Mouse (Mus musculus) kidney, postnatal 0 days (tissue): ENCODE results near the gene Pop4. TPM values are rescaled to one million over a fixed set of nuclear protein-coding genes. Genes with fewer than 3 reads are reported as not detected.

Source experiments
- ATAC-seq: fragments of 200-750 bp; cut with Nextera tagmentation; replicated peaks from 2 replicates; pipeline ENCODE4 v1.8.0; 2017; ENCODE audit warnings: low read depth, moderate number of reproducible peaks, moderate TSS enrichment, moderate library complexity; ENCODE audit not compliant: low FRiP score
- DNase-seq: peaks from one replicate; pipeline ENCODE4 v3.0.0-alpha.2; 2016; ENCODE audit warnings: low spot score
- H3K27ac ChIP-seq: fragments of 300-500 bp; sonication (generic); 2 replicates; pipeline ENCODE4 v1.5.1; 2014; ENCODE audit warnings: mild to moderate bottlenecking
- H3K27me3 ChIP-seq: fragments of 300-500 bp; sonication (generic); 2 replicates; pipeline ENCODE4 v1.6.1; 2014; ENCODE audit warnings: low read length, mixed read lengths; ENCODE audit not compliant: insufficient read depth
- H3K36me3 ChIP-seq: fragments of 300-500 bp; sonication (generic); 2 replicates; pipeline ENCODE4 v1.6.1; 2014; ENCODE audit warnings: low read length, mixed read lengths; ENCODE audit not compliant: insufficient read depth
- H3K4me1 ChIP-seq: fragments of 300-500 bp; sonication (generic); replicated peaks from 2 replicates; pipeline ENCODE4 v1.6.1; 2014; ENCODE audit warnings: antibody characterized with exemption, low read length, mixed read lengths; ENCODE audit not compliant: insufficient read depth
- H3K4me2 ChIP-seq: fragments of 300-500 bp; sonication (generic); 2 replicates; pipeline ENCODE4 v1.6.1; 2014; ENCODE audit warnings: mild to moderate bottlenecking, low read length, moderate library complexity, mixed read lengths
- H3K4me3 ChIP-seq: fragments of 300-500 bp; sonication (generic); replicated peaks from 2 replicates; pipeline ENCODE4 v1.5.1; 2014; ENCODE audit warnings: low read depth, low read length
- H3K9ac ChIP-seq: fragments of 300-500 bp; sonication (generic); 2 replicates; pipeline ENCODE4 v1.6.1; 2014; ENCODE audit warnings: low read depth, low read length
- H3K9me3 ChIP-seq: fragments of 300-500 bp; sonication (generic); replicated peaks from 2 replicates; pipeline ENCODE4 v1.6.1; 2016; ENCODE audit warnings: low read length, inconsistent platforms, mixed read lengths
- CTCF ChIP-seq: IDR thresholded peaks from 2 replicates; pipeline ENCODE4 v1.5.1; 2016; ENCODE audit warnings: antibody characterized with exemption, low read depth, mild to moderate bottlenecking, moderate library complexity
- WGBS: fragments of 180-500 bp; shearing (Covaris S2); extraction: QIAGEN DNeasy Blood & Tissue Kit; methylation state at CpG from one replicate; pipeline ENCODE4 v1.1.7; 2014; 5-methylcytosine and 5-hydroxymethylcytosine counted together
- polyA plus RNA-seq: library from polyadenylated mRNA; unstranded; fragments of >200 nt; fragmentation: Nextera tagmentation; extraction: Ambion mirVana; gene quantifications from 2 replicates; pipeline ENCODE4 v1.2.1, GENCODE M21; 2015

The Pop4 gene
- polyA plus RNA-seq, 1 experiment from 2014 or later: 48.7 TPM

DNA sequence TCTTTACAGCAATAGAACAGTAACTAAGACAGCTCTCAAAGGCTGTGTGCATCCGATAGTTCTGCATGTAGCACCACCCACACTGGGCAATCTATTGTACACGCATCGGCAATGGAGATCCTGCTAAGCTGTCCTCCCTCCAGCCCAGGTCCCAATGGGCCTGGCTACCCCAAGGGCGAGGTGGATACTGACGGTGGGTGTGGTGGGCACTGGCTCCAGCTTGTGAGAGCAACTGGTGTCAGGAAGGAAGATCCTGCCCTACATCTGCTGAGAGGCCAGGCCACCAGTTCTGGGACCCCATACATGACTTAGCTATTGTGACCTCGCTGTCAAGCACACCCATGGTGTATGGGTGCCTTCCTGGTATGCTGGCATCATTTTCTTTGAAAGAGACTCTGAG is 55.5 kb downstream of the Pop4 start:
- no peak for TF ChIP-seq CTCF
- Histone ChIP-seq H3K9ac (no peak overlapping the region), H3K27ac (no peak overlapping the region), H3K4me3 (no peak overlapping the region), H3K4me2 (no peak overlapping the region), H3K36me3 (peaks cover 5% of the 10 kb centered on the region; the same call in 1 of the 2 replicates), H3K27me3 (no peaks in the 10 kb centered on the region), H3K9me3 (no peaks in the 10 kb centered on the region), H3K4me1 (peaks cover 5% of the 10 kb centered on the region; the same call in 1 of the 2 replicates)
- ATAC-seq: no peak
- DNase-seq: no peak
- WGBS: 87% methylated on average over 6 of the region's 6 CpGs

DNA sequence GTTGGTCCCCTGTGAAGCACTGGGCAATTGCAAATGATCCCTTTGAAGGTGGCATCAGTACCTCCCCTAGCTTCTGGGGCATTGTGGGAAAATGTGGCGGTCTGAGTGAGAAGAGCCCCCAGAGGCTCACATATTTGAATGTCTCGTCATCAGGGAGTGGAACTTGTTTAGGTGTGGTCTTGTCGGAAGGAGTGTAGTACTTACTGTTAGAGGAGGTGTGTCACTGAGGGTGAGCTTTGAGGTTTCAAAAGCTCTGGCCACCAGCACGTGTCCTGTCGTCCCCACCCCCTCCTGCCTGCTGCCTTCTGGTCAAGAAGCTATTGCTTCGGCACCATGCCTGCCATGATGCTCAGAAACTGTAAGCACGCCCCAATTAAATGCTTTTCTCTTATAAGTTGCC is 55.9 kb downstream of the Pop4 start:
- H3K4me1 ChIP-seq: peaks cover 5% of the 10 kb centered on the region; the same call in 1 of the 2 replicates
- H3K9ac ChIP-seq: no peak overlapping the region
- DNase-seq (no peak), ATAC-seq (no peak)
- no peak overlapping the region for H3K4me3 ChIP-seq
- 64% methylated on average over 7 of the region's 7 CpGs for WGBS
- no peak for TF ChIP-seq CTCF
- H3K9me3 ChIP-seq: no peaks in the 10 kb centered on the region
- H3K4me2 ChIP-seq: no peak overlapping the region
- no peaks in the 10 kb centered on the region for H3K27me3 ChIP-seq
- no peak overlapping the region for H3K27ac ChIP-seq
- H3K36me3 ChIP-seq: peaks cover under 1% of the 10 kb centered on the region; the same call in 1 of the 2 replicates

DNA sequence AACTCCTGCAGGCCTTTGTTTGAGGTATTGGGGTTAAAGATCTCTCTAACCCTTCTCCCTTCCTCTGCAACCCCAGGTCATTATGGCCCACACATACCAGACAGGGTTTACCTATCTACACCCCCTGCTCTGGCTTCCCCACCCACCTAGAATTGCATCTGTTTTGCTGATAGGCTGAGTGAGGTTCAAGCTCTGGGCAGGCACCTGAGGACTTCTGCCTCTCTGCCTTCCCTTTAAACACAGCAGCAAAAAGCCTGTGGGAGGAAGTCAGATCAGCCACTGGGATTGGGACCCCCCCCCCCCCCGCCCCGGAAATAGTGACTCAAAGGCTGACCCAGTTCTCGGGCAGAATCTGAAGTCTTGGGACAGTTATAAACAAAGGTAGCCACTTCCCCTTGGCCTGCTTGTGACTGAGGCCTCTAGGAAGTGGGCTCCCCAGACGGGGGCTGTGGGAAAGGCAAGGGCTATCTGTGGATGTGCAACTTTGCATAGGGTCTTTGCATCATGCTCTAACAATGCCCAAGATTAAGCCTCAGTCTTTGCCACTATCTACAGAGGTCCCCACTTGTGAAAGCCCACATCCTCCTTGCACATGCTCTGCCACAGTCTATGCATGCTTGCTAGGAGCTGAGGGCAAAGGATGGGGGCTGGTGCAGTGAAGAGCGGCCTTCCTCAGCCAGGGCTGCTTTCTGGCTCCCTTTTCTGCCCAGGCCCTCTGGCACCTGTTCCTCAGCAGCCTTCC is 56.6 kb downstream of the Pop4 start:
- WGBS: 71% methylated on average over 3 of the region's 5 CpGs
- no peak overlapping the region for H3K4me2 ChIP-seq
- no peak overlapping the region for H3K4me3 ChIP-seq
- DNase-seq: no peak
- no peaks in the 10 kb centered on the region for H3K9me3 ChIP-seq
- ATAC-seq: no peak
- TF ChIP-seq CTCF: no peak
- H3K36me3 ChIP-seq: no peaks in the 10 kb centered on the region
- no peak overlapping the region for H3K9ac ChIP-seq
- peaks cover 5% of the 10 kb centered on the region; the same call in 1 of the 2 replicates for H3K4me1 ChIP-seq
- no peaks in the 10 kb centered on the region for H3K27me3 ChIP-seq
- H3K27ac ChIP-seq: no peak overlapping the region

DNA sequence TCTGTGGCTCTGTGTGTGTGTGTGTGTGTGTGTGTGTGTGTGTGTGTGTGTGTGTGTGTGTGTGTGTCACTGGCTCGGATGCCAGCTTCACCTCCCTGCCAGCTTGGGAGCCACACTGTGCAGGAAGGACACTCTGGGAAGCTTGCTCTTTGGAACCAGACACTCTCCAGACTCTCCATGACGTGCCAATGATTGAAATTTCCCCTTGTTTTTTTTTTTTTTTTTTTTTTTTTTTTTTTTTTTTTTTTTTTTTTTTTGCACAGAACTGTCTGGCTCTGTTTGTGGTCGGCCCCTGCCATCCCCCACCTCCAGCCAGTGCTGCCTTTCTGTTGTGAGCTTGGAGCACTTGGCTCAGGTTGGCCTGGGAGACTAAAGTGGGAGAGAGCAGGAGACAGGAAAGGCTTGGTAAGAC is 58.6 kb downstream of the Pop4 start:
- no peaks in the 10 kb centered on the region for H3K36me3 ChIP-seq

More for the DNA sequence above, 58.6 kb downstream of the Pop4 start:
- no peak overlapping the region for H3K4me3 ChIP-seq
- H3K9ac ChIP-seq: no peak overlapping the region
- no peaks in the 10 kb centered on the region for H3K27me3 ChIP-seq
- no peak overlapping the region for H3K27ac ChIP-seq
- H3K4me2 ChIP-seq: no peak overlapping the region
- H3K9me3 ChIP-seq: no peaks in the 10 kb centered on the region
- peaks cover 5% of the 10 kb centered on the region; the same call in 1 of the 2 replicates for H3K4me1 ChIP-seq
- no peak for TF ChIP-seq CTCF
- DNase-seq (peak; percentile 29), ATAC-seq (peak; percentile 36; the same call in 1 of the 2 replicates)
- WGBS: 28% methylated on average over 3 of the region's 3 CpGs

Other genes with a start within 250 kb of the Pop4 start
- 52.1 and 57.9 TPM in 2 replicates for gene Uri1, start 247.9 kb downstream of the Pop4 start, polyA plus RNA-seq
- gene Ccne1, start 163.9 kb downstream of the Pop4 start, polyA plus RNA-seq: 20.2 and 24.2 TPM in 2 replicates
- 18.5 and 20.9 TPM in 2 replicates for gene 1600014C10Rik, start 88.2 kb downstream of the Pop4 start, polyA plus RNA-seq
- 4.8 and 5.0 TPM in 2 replicates for gene Plekhf1, start 43.4 kb downstream of the Pop4 start, polyA plus RNA-seq